Mouse (Mus musculus) forebrain, embryonic 16.5 days (tissue): Measurements from ENCODE around the gene F3. TPM values are rescaled to one million over a fixed set of nuclear protein-coding genes. Genes with fewer than 3 reads are reported as not detected.

ENCODE experiments used
- ATAC-seq: fragments of 200-750 bp; cut with Nextera tagmentation; 2 replicates; pipeline ENCODE4 v1.8.0; 2017; ENCODE audit warnings: mild to moderate bottlenecking, moderate library complexity
- H3K27ac ChIP-seq: fragments of 300-500 bp; sonication (generic); 2 replicates; pipeline ENCODE4 v1.5.1; 2014; ENCODE audit warnings: low read length, control low read depth
- H3K27me3 ChIP-seq: fragments of 300-500 bp; sonication (generic); replicated peaks from 2 replicates; pipeline ENCODE4 v1.6.1; 2014; ENCODE audit warnings: low read length; ENCODE audit not compliant: control insufficient read depth, insufficient read depth
- H3K36me3 ChIP-seq: fragments of 300-500 bp; sonication (generic); 2 replicates; pipeline ENCODE4 v1.6.1; 2014; ENCODE audit not compliant: control insufficient read depth, insufficient read depth
- H3K4me1 ChIP-seq: fragments of 300-500 bp; sonication (generic); replicated peaks from 2 replicates; pipeline ENCODE4 v1.6.1; 2014; ENCODE audit warnings: low read length; ENCODE audit not compliant: control insufficient read depth, insufficient read depth
- H3K4me2 ChIP-seq: fragments of 300-500 bp; sonication (generic); 2 replicates; pipeline ENCODE4 v1.6.1; 2014; ENCODE audit warnings: mild to moderate bottlenecking, low read length, control low read depth
- H3K4me3 ChIP-seq: fragments of 300-500 bp; sonication (generic); replicated peaks from 2 replicates; pipeline ENCODE4 v1.5.1; 2014; ENCODE audit warnings: mild to moderate bottlenecking, low read length, control low read depth
- H3K9ac ChIP-seq: fragments of 300-500 bp; sonication (generic); replicated peaks from 2 replicates; pipeline ENCODE4 v1.6.1; 2014; ENCODE audit warnings: low read depth, low read length, control low read depth
- H3K9me3 ChIP-seq: fragments of 300-500 bp; sonication (generic); 2 replicates; pipeline ENCODE4 v1.6.1; 2016; ENCODE audit warnings: low read length; ENCODE audit not compliant: control insufficient read depth
- whole genome bisulfite sequencing: fragments of 180-500 bp; shearing (Covaris S2); extraction: QIAGEN DNeasy Blood & Tissue Kit; methylation state at CpG from one replicate; pipeline ENCODE4 v1.1.7; 2014; 5-methylcytosine and 5-hydroxymethylcytosine counted together
- polyA plus RNA-seq: library from polyadenylated mRNA; unstranded; fragments of >200 nt; fragmentation: Nextera tagmentation; extraction: Ambion mirVana; gene quantifications from 2 replicates; pipeline ENCODE4 v1.2.1, GENCODE M21; 2015

The F3 gene
- polyA plus RNA-seq, 1 experiment from 2014 or later: 9.5 TPM

GRCm38 (mm10) chr3:121687741-121688140 is 35.6 kb upstream of the F3 start:
- 80% methylated on average over 3 of the region's 3 CpGs for WGBS
- Histone ChIP-seq H3K36me3 (no peaks in the 10 kb centered on the region), H3K4me2 (no peak overlapping the region), H3K4me1 (peaks cover 4% of the 10 kb centered on the region), H3K27ac (no peak overlapping the region), H3K4me3 (no peak overlapping the region), H3K9ac (no peak overlapping the region), H3K9me3 (no peaks in the 10 kb centered on the region), H3K27me3 (no peaks in the 10 kb centered on the region)
- ATAC-seq: no peak

DNA sequence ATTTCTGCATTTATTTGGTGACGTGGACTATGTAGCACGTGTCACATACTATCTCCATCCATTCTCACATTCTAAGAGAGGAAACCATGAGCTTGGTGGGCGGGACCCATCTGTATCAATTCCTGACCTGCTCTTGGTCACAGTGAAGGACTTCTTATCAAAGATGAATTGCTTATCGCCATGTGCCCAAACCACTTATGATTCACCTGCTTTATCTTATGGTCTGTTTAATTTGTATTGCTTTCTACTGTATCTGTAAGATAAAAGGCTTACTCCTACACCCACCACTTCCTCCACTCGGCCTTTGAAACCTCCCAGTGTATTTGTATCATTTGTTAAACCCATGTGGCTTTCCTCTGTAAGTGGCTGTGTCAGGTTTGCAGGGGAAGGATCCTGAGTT is 34.3 kb upstream of the F3 start:
- Histone ChIP-seq H3K4me3 (no peak overlapping the region), H3K36me3 (no peaks in the 10 kb centered on the region), H3K27me3 (no peaks in the 10 kb centered on the region), H3K4me2 (no peak overlapping the region), H3K9ac (no peak overlapping the region), H3K4me1 (peaks cover 4% of the 10 kb centered on the region), H3K27ac (no peak overlapping the region), H3K9me3 (no peaks in the 10 kb centered on the region)
- no peak for ATAC-seq
- 88% methylated on average over 5 of the region's 5 CpGs for WGBS

DNA sequence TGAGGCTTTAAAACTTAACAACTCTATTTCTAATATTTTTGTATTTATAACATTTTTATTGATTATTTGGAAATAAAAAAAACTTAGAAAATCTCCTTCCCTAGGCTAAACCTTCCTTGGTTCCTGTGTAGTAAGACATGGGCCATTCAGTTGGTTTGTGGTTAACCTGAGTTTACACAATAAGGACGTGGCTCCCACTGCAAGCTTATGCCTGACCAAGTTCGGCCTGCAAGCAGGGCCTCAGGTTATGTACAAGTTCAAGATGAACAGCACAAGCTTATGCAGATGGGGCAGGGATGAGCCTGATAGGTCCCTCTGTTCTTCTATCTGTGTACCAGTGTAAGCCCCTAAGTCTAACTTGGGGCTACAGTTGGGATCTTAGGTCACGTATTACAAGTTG is 33.6 kb upstream of the F3 start:
- 94% methylated on average over 3 of the region's 3 CpGs for WGBS
- H3K4me1 ChIP-seq: peaks cover 4% of the 10 kb centered on the region
- ATAC-seq: no peak

GRCm38 (mm10) chr3:121693001-121693730 is 30.2 kb upstream of the F3 start:
- Histone ChIP-seq H3K4me3 (no peak overlapping the region), H3K36me3 (no peaks in the 10 kb centered on the region), H3K9ac (no peak overlapping the region), H3K9me3 (no peaks in the 10 kb centered on the region), H3K4me2 (no peak overlapping the region), H3K27me3 (no peaks in the 10 kb centered on the region), H3K27ac (no peak overlapping the region), H3K4me1 (no peaks in the 10 kb centered on the region)
- no peak for ATAC-seq
- 84% methylated on average over 13 of the region's 13 CpGs for WGBS

More for the DNA sequence above, 33.6 kb upstream of the F3 start:
- no peak overlapping the region for H3K27ac ChIP-seq
- H3K4me3 ChIP-seq: no peak overlapping the region
- no peaks in the 10 kb centered on the region for H3K9me3 ChIP-seq
- H3K36me3 ChIP-seq: no peaks in the 10 kb centered on the region
- no peaks in the 10 kb centered on the region for H3K27me3 ChIP-seq
- H3K4me2 ChIP-seq: no peak overlapping the region
- H3K9ac ChIP-seq: no peak overlapping the region

- no peaks in the 10 kb centered on the region for H3K9me3 ChIP-seq
- no peak overlapping the region for H3K4me3 ChIP-seq
- no peak for ATAC-seq
- H3K36me3 ChIP-seq: no peaks in the 10 kb centered on the region
- no peak overlapping the region for H3K4me2 ChIP-seq
- WGBS: 91% methylated on average over 5 of the region's 5 CpGs
- H3K27ac ChIP-seq: no peak overlapping the region
- no peaks in the 10 kb centered on the region for H3K27me3 ChIP-seq
- no peaks in the 10 kb centered on the region for H3K4me1 ChIP-seq
- H3K9ac ChIP-seq: no peak overlapping the region
These were observed 29.6 kb upstream of the F3 start for GRCm38 (mm10) chr3:121693746-121694145.

DNA sequence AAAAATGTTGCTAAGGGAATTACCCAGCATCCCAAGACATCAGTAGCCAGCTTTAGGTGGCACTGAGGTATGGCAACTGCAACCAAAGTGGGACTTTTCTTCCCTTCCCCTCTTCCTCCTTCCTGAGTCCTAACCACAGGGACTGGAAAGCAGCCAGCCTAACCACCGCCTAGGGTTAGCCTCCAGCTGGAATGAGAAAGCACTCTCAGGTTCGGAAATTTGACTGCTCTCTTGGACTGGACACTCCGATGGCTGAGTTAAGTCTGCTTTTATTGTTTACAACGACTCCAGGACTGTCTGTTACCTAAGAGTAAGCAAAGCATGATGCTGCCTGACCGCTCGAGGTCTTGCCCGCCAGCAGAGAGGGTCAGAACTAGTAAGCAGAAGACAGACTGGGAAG is 26.2 kb upstream of the F3 start:
- no peak for ATAC-seq
- Histone ChIP-seq H3K36me3 (no peaks in the 10 kb centered on the region), H3K9me3 (no peaks in the 10 kb centered on the region), H3K27me3 (no peaks in the 10 kb centered on the region), H3K27ac (no peak overlapping the region), H3K4me2 (no peak overlapping the region), H3K9ac (no peak overlapping the region), H3K4me3 (no peak overlapping the region), H3K4me1 (peaks cover 23% of the 10 kb centered on the region)
- WGBS: 90% methylated on average over 7 of the region's 7 CpGs

DNA sequence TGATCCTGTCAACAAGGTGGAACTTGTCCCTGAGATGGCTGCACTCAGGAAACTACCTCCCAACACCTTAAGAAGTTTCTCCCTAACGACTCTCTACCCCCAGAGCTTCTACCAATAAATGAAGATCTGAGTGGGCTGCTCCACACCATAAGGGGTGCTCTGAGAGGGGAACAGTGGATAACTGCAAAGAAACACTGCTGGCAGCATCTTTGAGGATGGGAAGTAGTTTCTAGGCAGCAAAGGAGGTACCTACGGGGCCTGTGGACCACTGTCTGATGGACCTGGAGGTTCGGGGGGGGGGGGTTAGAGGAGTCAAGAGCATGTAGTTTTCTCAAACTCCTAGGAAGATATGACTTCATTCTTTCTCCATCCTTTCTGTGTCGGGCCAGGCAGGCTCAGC is 23.9 kb upstream of the F3 start:
- 68% methylated on average over 4 of the region's 4 CpGs for WGBS
- Histone ChIP-seq H3K9ac (no peak overlapping the region), H3K9me3 (no peaks in the 10 kb centered on the region), H3K36me3 (no peaks in the 10 kb centered on the region), H3K27ac (peak overlapping the region; percentile 94), H3K4me2 (no peak overlapping the region), H3K27me3 (no peaks in the 10 kb centered on the region), H3K4me1 (peaks cover 23% of the 10 kb centered on the region), H3K4me3 (no peak overlapping the region)
- no peak for ATAC-seq

DNA sequence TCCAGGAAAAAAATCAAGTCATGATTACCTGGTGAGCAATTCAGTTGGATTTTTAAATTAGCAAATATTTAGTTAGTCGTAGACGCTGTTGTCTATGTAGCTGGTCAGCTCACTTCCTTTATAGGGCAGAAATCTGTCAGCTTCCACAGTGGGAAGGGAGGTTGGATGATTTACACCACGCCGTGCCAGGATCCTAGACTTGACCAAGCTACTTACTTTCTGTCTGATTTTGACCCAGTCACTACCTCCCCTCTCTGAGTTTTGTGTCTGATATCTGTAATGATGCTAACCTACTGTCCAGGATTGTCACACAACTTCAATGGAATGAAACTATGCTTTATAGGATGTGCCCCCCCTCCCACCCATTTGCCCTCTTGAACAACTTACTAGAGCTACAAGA is 23.5 kb upstream of the F3 start:
- peak overlapping the region; percentile 94 for H3K27ac ChIP-seq
- H3K4me3 ChIP-seq: no peak overlapping the region
- peak; percentile 26 for ATAC-seq
- peak overlapping the region; percentile 39 for H3K4me2 ChIP-seq
- H3K4me1 ChIP-seq: peaks cover 23% of the 10 kb centered on the region
- H3K27me3 ChIP-seq: no peaks in the 10 kb centered on the region
- no peaks in the 10 kb centered on the region for H3K36me3 ChIP-seq
- WGBS: 30% methylated on average over 4 of the region's 4 CpGs
- no peaks in the 10 kb centered on the region for H3K9me3 ChIP-seq
- H3K9ac ChIP-seq: no peak overlapping the region

DNA sequence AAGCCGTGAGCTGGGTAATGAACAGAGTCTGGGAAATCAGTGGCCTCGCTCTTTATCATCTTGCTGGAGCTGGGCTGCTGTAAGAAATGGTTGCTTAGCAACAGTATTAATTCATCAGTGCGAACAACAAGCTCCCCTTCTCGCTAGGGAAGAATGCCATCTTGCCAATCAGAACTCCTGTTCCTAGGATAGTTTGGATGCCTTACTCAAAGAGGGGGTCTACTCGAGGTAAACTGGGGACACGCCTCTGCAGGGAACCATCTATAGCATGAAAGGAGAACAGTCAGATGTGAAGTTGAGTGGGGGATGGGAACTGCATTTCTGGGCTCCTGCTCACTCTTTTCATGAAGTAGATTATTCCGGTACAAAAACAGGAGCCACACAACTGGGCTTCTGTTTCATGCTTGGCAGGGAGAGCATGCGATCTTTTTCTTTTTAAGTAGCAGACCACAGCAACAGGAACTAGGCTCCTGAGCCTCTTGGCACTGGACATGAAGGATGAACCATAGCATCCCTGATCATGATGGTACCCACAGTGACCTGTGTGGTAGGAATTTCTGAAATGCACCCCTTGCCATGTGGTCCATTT is 22.9 kb upstream of the F3 start:
- H3K9me3 ChIP-seq: no peaks in the 10 kb centered on the region
- peak overlapping the region; percentile 39 for H3K4me2 ChIP-seq
- H3K36me3 ChIP-seq: no peaks in the 10 kb centered on the region
- 2% methylated on average over 8 of the region's 8 CpGs for WGBS
- H3K9ac ChIP-seq: peak overlapping the region; percentile 2
- H3K4me3 ChIP-seq: peak overlapping the region; percentile 13
- peak overlapping the region; percentile 94 for H3K27ac ChIP-seq
- H3K27me3 ChIP-seq: no peaks in the 10 kb centered on the region
- H3K4me1 ChIP-seq: peaks cover 23% of the 10 kb centered on the region
- ATAC-seq: peak; percentile 95
